Mouse (Mus musculus) midbrain, embryonic 11.5 days (tissue): ENCODE results near the gene Enthd1. TPM values are rescaled to one million over a fixed set of nuclear protein-coding genes. Genes with fewer than 3 reads are reported as not detected.

ENCODE experiments used
- ATAC-seq: fragments of 200-750 bp; cut with Nextera tagmentation; 2 replicates; pipeline ENCODE4 v1.8.0; 2017; ENCODE audit warnings: moderate TSS enrichment, moderate library complexity; ENCODE audit not compliant: low FRiP score
- DNase-seq: peaks from one replicate; pipeline ENCODE4 v3.0.0; 2015; ENCODE audit warnings: low spot score; ENCODE audit errors: missing footprints
- H3K27ac ChIP-seq: fragments of 300-500 bp; sonication (generic); 2 replicates; pipeline ENCODE4 v1.5.1; 2014; ENCODE audit warnings: low read depth, low read length
- H3K27me3 ChIP-seq: fragments of 300-500 bp; sonication (generic); 2 replicates; pipeline ENCODE4 v1.6.1; 2014; ENCODE audit warnings: mild to moderate bottlenecking, low read length, moderate library complexity, mixed read lengths; ENCODE audit not compliant: control insufficient read depth, insufficient read depth
- H3K36me3 ChIP-seq: fragments of 300-500 bp; sonication (generic); 2 replicates; pipeline ENCODE4 v1.6.1; 2014; ENCODE audit warnings: mild to moderate bottlenecking, low read length, moderate library complexity, mixed read lengths; ENCODE audit not compliant: control insufficient read depth, insufficient read depth
- H3K4me1 ChIP-seq: fragments of 300-500 bp; sonication (generic); 2 replicates; pipeline ENCODE4 v1.6.1; 2014; ENCODE audit warnings: low read length; ENCODE audit not compliant: control insufficient read depth, insufficient read depth
- H3K4me2 ChIP-seq: fragments of 300-500 bp; sonication (generic); 2 replicates; pipeline ENCODE4 v1.6.1; 2014; ENCODE audit warnings: mild to moderate bottlenecking, moderate library complexity
- H3K4me3 ChIP-seq: fragments of 300-500 bp; sonication (generic); 2 replicates; pipeline ENCODE4 v1.5.1; 2014; ENCODE audit warnings: low read depth, low read length
- H3K9ac ChIP-seq: fragments of 300-500 bp; sonication (generic); 2 replicates; pipeline ENCODE4 v1.6.1; 2014; ENCODE audit warnings: low read length
- H3K9me3 ChIP-seq: fragments of 300-500 bp; sonication (generic); 2 replicates; pipeline ENCODE4 v1.6.1; 2016; ENCODE audit warnings: low read length; ENCODE audit not compliant: control insufficient read depth
- WGBS: fragments of 180-500 bp; shearing (Covaris S2); extraction: QIAGEN DNeasy Blood & Tissue Kit; methylation state at CpG from one replicate; pipeline ENCODE4 v1.1.7; 2014; 5-methylcytosine and 5-hydroxymethylcytosine counted together
- polyA plus RNA-seq: library from polyadenylated mRNA; unstranded; fragments of >200 nt; fragmentation: Nextera tagmentation; extraction: Ambion mirVana; gene quantifications from 2 replicates; pipeline ENCODE4 v1.2.1, GENCODE M21; 2014

The Enthd1 gene
- polyA plus RNA-seq, 1 experiment from 2014 or later = not detected

DNA sequence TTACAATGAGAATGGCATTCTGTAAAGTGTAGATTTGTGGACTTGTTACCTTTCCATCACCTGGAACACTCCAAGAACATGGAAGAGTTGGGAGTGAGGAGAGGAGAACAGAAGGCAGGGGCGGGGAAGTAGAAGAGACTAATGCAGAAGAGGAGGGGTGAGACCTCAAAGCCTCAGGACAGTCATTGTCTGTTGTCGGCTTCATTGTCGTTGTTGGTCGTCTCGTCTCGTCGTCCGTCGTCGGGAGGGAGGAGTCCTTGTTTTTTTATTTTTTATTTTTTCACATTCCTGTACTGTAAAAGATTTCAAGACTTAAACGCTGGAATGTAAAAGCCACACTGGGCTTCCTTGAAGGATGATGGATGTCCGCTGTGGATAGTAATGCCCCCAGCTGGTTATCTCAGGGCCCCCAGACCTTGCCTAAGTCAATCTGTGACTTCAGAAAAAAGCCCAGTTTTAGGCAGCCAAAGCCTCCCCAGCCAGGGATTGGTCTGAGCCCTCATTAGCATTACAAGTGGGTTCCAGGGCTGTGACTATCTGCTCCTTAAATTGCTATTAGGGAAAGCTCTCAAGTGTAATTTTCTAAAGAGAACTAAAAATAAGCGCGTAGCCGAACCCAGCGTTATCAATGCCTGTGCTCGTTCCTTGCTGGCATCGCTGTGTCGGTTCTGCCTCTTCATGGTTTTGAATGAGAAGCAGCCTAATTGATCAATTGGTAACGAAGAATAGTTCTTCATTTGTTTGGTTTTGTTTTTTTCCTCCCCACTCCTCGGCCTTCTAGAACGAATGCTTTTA is 12.4 kb upstream of the Enthd1 start:
- Histone ChIP-seq H3K27ac (no peak overlapping the region), H3K9ac (no peak overlapping the region), H3K27me3 (no peaks in the 10 kb centered on the region), H3K4me3 (no peak overlapping the region), H3K4me2 (peak overlapping the region; percentile 30), H3K9me3 (no peaks in the 10 kb centered on the region), H3K4me1 (peaks cover 10% of the 10 kb centered on the region; the same call in 1 of the 2 replicates), H3K36me3 (no peaks in the 10 kb centered on the region)
- ATAC-seq (no peak), DNase-seq (peak; percentile 89)
- 9% methylated on average over 22 of the region's 22 CpGs for WGBS

DNA sequence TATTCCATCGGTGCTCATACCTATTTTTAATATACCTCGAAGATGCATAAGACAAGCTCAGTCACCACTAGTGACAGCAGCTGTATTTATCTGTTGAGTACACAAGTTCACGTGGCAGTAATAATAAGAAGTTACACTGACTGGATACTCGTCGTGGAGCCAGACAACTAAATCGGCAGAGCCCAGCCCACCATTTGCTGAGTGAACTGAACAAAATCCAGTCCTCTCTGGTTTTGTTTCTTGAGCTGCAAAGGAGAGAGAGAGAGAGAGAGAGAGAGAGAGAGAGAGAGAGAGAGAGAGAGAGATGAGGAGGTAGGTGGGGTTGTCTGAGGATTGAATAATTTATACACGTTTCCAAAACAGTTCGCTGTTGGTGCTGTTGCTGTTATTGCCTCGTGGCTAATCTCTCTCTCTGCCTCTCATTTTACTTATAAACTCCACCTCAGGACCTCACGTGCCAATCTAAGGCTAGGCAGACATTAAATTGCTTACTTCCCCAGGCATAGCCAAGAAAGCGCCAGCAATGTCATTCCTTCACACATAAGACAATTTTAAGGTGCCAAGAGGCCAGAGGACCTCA is 11.5 kb upstream of the Enthd1 start:
- Histone ChIP-seq H3K4me1 (peaks cover 10% of the 10 kb centered on the region; the same call in 1 of the 2 replicates), H3K36me3 (no peaks in the 10 kb centered on the region), H3K27ac (no peak overlapping the region), H3K27me3 (no peaks in the 10 kb centered on the region), H3K9ac (no peak overlapping the region), H3K4me2 (no peak overlapping the region), H3K4me3 (no peak overlapping the region), H3K9me3 (no peaks in the 10 kb centered on the region)
- DNase-seq (no peak), ATAC-seq (no peak)
- 80% methylated on average over 11 of the region's 11 CpGs for WGBS

DNA sequence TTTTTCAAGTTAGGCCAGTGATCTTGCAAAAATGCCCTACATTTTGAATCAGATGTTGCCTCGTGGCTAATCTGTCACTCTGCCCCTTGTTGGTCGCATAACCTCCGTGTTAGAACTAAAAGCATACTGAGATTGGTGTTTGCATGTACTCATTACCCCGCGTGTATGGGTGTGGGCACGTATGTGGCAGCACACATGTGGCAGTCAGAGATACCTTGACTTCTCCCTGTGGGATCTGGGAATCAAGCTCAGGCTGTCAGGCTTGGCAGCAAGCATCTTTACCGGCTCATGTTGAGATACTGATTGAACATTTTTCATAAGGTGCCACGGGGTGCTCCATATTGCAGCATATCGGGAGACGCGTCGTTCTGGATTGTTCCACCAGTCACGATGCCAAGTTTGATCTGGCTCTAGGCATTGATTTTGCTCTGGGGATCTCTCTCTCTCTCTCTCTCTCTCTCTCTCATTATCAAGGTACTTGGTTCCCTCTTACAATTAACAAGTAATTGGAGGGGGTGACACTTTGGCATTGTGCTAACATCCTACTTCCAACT is 10.9 kb upstream of the Enthd1 start:
- H3K4me3 ChIP-seq = no peak overlapping the region
- WGBS = 93% methylated on average over 13 of the region's 13 CpGs
- DNase-seq (no peak), ATAC-seq (no peak)
- H3K9ac ChIP-seq = no peak overlapping the region
- H3K27ac ChIP-seq = no peak overlapping the region
- peaks cover 10% of the 10 kb centered on the region; the same call in 1 of the 2 replicates for H3K4me1 ChIP-seq
- no peaks in the 10 kb centered on the region for H3K9me3 ChIP-seq
- no peaks in the 10 kb centered on the region for H3K36me3 ChIP-seq
- H3K4me2 ChIP-seq = no peak overlapping the region
- H3K27me3 ChIP-seq = no peaks in the 10 kb centered on the region

DNA sequence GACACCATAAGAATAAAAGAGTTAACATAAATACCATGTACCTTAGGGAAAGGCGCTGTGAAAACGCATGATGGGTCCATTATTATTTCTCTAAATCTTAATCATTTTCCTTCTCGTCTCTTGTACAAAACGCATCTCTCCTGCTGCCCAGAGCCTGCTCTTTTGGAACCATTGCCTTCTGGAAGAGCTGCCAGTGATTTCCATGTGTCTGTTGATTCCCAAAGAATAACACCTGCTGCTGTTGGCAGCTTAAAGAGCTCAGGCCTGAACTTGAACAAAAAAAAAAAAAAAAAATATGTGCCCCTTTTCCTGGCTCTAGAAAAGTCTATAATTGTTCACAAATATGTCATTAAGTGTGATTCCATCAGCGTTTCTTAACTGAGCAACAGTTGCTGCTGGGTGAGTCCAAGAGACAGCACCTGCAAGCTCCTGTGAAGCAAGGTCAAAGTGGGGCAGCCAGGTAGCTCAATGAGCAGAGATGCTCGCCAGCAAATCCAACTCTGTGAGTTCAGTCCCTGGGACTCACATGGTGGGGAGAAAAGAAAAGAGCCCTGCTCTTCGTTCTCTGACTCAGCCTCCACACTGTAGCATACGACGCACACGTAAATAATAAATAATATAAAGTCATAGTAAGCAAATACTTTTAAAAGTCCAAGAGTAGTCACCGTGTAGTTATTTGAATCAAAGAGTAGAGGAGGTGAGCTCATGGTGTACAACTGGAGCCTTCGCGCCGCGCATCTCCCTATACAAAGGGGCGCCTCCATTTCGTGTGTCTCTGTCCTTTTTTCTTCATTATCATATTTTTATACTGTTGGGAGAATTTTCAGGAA is 9.5 kb upstream of the Enthd1 start:
- Histone ChIP-seq H3K36me3 (no peaks in the 10 kb centered on the region), H3K4me1 (peaks cover 10% of the 10 kb centered on the region; the same call in 1 of the 2 replicates), H3K4me2 (no peak overlapping the region), H3K9ac (no peak overlapping the region), H3K27me3 (no peaks in the 10 kb centered on the region), H3K9me3 (no peaks in the 10 kb centered on the region), H3K27ac (no peak overlapping the region), H3K4me3 (no peak overlapping the region)
- DNase-seq = no peak
- WGBS = 93% methylated on average over 17 of the region's 17 CpGs
- no peak for ATAC-seq

DNA sequence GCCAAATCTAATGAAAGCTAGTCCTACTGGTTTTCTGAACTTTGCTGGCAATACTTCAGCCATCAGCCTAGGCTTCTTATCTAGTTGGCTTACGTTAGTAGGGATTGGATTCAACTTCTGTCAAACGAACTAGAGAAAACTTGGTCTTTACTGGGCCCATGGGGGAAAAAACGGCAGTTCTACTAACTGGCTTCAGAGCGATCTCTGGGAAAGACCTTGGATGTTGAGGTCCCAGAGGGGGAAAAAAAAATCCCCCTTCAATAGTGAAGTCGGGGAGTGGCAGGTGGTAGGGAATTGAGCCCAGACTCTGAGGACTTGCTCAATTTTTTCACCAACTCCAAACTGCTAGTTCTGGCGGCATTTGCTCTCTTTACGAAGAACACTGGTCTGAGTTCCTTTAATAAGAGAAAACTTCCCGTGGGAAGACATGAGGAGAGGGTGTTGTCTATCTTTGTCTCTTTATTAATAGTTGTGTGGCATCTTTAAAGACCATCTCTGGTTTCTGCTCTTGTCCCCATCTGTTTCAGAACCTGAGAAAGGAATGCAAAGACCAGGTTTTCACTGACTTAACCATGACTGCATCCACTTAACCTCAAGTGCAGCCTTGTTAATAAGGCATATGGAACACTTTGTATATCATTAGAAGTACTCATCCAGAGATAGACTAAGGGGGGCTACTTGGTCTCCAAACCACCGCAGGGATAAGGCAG is 8.0 kb upstream of the Enthd1 start:
- Histone ChIP-seq H3K9ac (no peak overlapping the region), H3K36me3 (no peaks in the 10 kb centered on the region), H3K4me1 (peaks cover 8% of the 10 kb centered on the region; the same call in 1 of the 2 replicates), H3K4me2 (no peak overlapping the region), H3K4me3 (no peak overlapping the region), H3K27ac (no peak overlapping the region), H3K27me3 (no peaks in the 10 kb centered on the region), H3K9me3 (no peaks in the 10 kb centered on the region)
- DNase-seq = no peak
- 82% methylated on average over 9 of the region's 9 CpGs for WGBS
- ATAC-seq = no peak

DNA sequence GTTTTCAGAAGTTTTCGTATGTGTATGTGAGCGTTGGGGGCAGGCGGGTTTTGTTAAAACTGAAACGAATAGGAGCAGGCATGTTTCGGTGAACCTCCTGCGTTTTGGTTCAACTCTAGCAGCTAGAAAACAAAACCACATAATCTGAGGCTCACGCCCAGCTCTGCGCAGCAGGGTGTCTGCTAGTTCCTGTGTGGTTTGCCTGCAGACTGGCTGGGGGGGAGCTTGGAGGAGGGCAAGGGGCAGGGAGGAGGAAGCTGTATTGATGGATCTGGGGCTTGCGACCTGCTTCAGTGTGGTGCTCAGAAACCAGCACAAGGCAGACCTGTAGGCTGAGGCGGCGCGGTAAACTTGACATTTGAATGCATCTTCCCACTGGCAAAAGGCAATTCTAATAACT is 7.3 kb upstream of the Enthd1 start, which contains the start of gene Grap2:
Gene Grap2, plus strand, starts transcription at position 304 of the 400 bp plus-strand sequence.
- Histone ChIP-seq H3K4me1 (peaks cover 4% of the 10 kb centered on the region; the same call in 1 of the 2 replicates), H3K36me3 (no peaks in the 10 kb centered on the region), H3K27me3 (no peaks in the 10 kb centered on the region), H3K9me3 (no peaks in the 10 kb centered on the region), H3K4me3 (no peak within 1 kb of the TSS), H3K27ac (no peak within 1 kb of the TSS), H3K9ac (no peak within 1 kb of the TSS), H3K4me2 (no peak within 1 kb of the TSS)
- WGBS = 52% methylated on average over 12 of the region's 12 CpGs
- DNase-seq (no peak), ATAC-seq (no peak)

DNA sequence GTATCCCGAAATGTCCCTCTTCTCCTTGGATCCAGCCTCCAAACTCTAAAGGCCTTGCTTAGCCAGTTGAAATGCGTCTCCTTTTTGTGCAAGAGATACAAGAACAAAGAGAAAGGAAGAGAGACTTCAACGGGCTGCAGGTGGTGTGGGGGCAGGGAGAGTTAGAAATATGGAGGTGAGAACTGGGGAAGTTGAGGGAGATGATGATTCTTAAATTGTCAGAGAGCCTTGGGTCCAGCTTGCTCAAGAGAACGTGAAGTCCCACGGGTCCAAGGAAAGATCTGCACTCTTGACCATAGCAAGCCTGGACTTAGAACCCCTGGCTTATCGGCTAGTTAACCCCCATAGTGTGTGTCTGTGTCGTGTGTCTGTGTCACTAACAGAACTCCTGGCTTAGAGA is 6.7 kb upstream of the Enthd1 start:
- 77% methylated on average over 7 of the region's 7 CpGs for WGBS
- Histone ChIP-seq H3K36me3 (no peaks in the 10 kb centered on the region), H3K4me3 (no peak overlapping the region), H3K27ac (no peak overlapping the region), H3K9ac (no peak overlapping the region), H3K4me2 (no peak overlapping the region), H3K9me3 (no peaks in the 10 kb centered on the region), H3K27me3 (no peaks in the 10 kb centered on the region), H3K4me1 (no peaks in the 10 kb centered on the region)
- DNase-seq = no peak
- ATAC-seq = no peak

DNA sequence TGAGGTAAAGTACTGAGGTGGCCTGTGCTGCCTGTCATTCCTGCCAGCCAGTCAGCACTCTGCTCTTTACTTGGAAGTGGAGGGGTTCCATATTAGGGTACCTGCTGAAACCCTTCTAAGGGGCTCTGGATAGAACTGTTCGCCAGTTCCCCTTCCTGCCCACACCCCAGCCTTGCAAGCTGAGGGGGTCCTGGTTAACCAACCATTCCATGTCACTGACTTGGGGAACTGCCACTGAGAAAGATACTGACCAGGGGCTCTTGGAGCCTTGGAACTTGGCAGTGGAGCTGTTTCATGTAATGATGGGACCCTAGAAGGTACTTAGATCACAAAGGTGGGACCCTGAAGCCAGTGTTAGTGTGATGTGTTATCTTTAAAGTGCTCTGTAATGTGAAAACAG is 5.3 kb upstream of the Enthd1 start:
- no peaks in the 10 kb centered on the region for H3K4me1 ChIP-seq

More for the DNA sequence above, 5.3 kb upstream of the Enthd1 start:
- H3K4me3 ChIP-seq = no peak overlapping the region
- no peak overlapping the region for H3K9ac ChIP-seq
- H3K9me3 ChIP-seq = no peaks in the 10 kb centered on the region
- no peak overlapping the region for H3K4me2 ChIP-seq
- no peak overlapping the region for H3K27ac ChIP-seq
- DNase-seq (no peak), ATAC-seq (no peak)
- WGBS = 90% methylated on average over 1 of the region's 1 CpGs
- no peaks in the 10 kb centered on the region for H3K36me3 ChIP-seq
- no peaks in the 10 kb centered on the region for H3K27me3 ChIP-seq
